Mouse (Mus musculus) right cerebral cortex, postnatal 36 days (tissue): ENCODE results near the gene Psmb2.

ENCODE experiments used
- DNase-seq, 2 experiments: peaks; one replicate each; pipeline ENCODE4 v3.0.0; 2022; ENCODE audit warnings: low spot score in 2 of 2, mixed read lengths in 1 of 2

Gene Psmb2

GRCm38 (mm10) chr4:126752608-126753141 is 75.2 kb downstream of the Psmb2 start:
- peak; percentile 27 to 34 for DNase-seq

- peak; percentile 97 to 98 for DNase-seq
Observed at GRCm38 (mm10) chr4:126753268-126754230, 76.1 kb downstream of the Psmb2 start, which contains the start of the genes Ncdn and AU040320. Gene Ncdn (minus strand): TSS chr4:126753438. Gene AU040320 (plus strand): TSS chr4:126753544.

- no peak for DNase-seq
Observed at GRCm38 (mm10) chr4:126754231-126754611, 76.8 kb downstream of the Psmb2 start.

GRCm38 (mm10) chr4:126754736-126755374 is 77.4 kb downstream of the Psmb2 start:
- DNase-seq = no peak

- DNase-seq = no peak
Observed at GRCm38 (mm10) chr4:126756766-126757165, 79.3 kb downstream of the Psmb2 start.

- no peak for DNase-seq
Observed at GRCm38 (mm10) chr4:126758299-126758698, 80.9 kb downstream of the Psmb2 start.
